Mouse (Mus musculus): Measurements from ENCODE around the gene Ctf2. TPM values are rescaled to one million over a fixed set of nuclear protein-coding genes. Genes with fewer than 3 reads are reported as not detected.

Ctf2 gene
- total and polyA plus RNA-seq, 3 experiments = 0.39 to 1.0 TPM; not detected in 1

GRCm38 (mm10) chr7:127763642-127764041, 31.7 kb upstream of the Ctf2 start:
- TF ChIP-seq SIN3A (IDR thresholded peaks at IDR 0.05; ENCODE audit: low read length) = peak; percentile 55; the same call in 1 of the 2 replicates
- no peak for TF ChIP-seq MAZ (IDR thresholded peaks at IDR 0.05; ENCODE audit: low read depth, low read length)
- TF ChIP-seq CTCF (IDR thresholded peaks at IDR 0.05 in 2 of 3, conservative IDR thresholded peaks at IDR 0.05 in 1 of 3; ENCODE audit: control insufficient read depth in 1 of 3, insufficient read depth in 1 of 3, low read depth in 2 of 3, low read length in 3 of 3, poor library complexity in 1 of 3, severe bottlenecking in 1 of 3) = no peak
- TF ChIP-seq EP300 (IDR thresholded peaks at IDR 0.05; ENCODE audit: low read depth in 1 of 2, low read length in 2 of 2) = peak in 1 of 2 experiments; percentile 12; a peak in 1 of 4 replicates
- TF ChIP-seq SMC3 (IDR thresholded peaks at IDR 0.05; ENCODE audit: low read depth, low read length) = no peak
- peak; percentile 61 for TF ChIP-seq ETS1 (IDR thresholded peaks at IDR 0.05; ENCODE audit: low read depth, low read length)
- TF ChIP-seq GATA1 (IDR thresholded peaks at IDR 0.05; ENCODE audit: low read depth, low read length) = peak; percentile 68
- peaks cover 0 to 28% of the 10 kb centered on the region in 2 experiments; a peak in 2 of 4 replicates for H3K36me3 ChIP-seq (ENCODE audit: control insufficient read depth in 1 of 2, insufficient read depth in 2 of 2, low read length in 2 of 2)
- peak; percentile 46 for DNase-seq (ENCODE audit: low read depth, low spot score)
- peaks cover 12% of the 10 kb centered on the region for H3K79me2 ChIP-seq (ENCODE audit: control insufficient read depth, insufficient read depth, low read length, poor library complexity)
- no peaks in the 10 kb centered on the region for H3K9me3 ChIP-seq (replicated peaks; ENCODE audit: insufficient read depth, low read length)
- no peak overlapping the region for H3K4me3 ChIP-seq (ENCODE audit: control insufficient read depth in 1 of 2, insufficient read depth in 1 of 2, low read depth in 2 of 2, low read length in 2 of 2)
- no peak overlapping the region for H3K27ac ChIP-seq (ENCODE audit: control insufficient read depth, low read depth, low read length)
- peaks cover 18 to 37% of the 10 kb centered on the region in 2 experiments for H3K4me1 ChIP-seq (ENCODE audit: control insufficient read depth in 1 of 2, insufficient read depth in 2 of 2, low read length in 2 of 2)
- H3K27me3 ChIP-seq (ENCODE audit: control insufficient read depth in 1 of 2, insufficient read depth in 2 of 2, low read length in 2 of 2) = no peaks in the 10 kb centered on the region
- H3K9ac ChIP-seq (ENCODE audit: control insufficient read depth, low read depth, low read length, poor library complexity, severe bottlenecking) = no peak overlapping the region

- Histone ChIP-seq H3K36me3 (ENCODE audit: control insufficient read depth in 1 of 2, insufficient read depth in 2 of 2, low read length in 2 of 2) (peaks cover 0 to 17% of the 10 kb centered on the region in 2 experiments; a peak in 2 of 4 replicates), H3K4me1 (ENCODE audit: control insufficient read depth in 1 of 2, insufficient read depth in 2 of 2, low read length in 2 of 2) (peaks cover 13 to 22% of the 10 kb centered on the region in 2 experiments), H3K9ac (ENCODE audit: control insufficient read depth, low read depth, low read length, poor library complexity, severe bottlenecking) (no peak overlapping the region), H3K9me3 (replicated peaks; ENCODE audit: insufficient read depth, low read length) (no peaks in the 10 kb centered on the region), H3K27me3 (ENCODE audit: control insufficient read depth in 1 of 2, insufficient read depth in 2 of 2, low read length in 2 of 2) (no peaks in the 10 kb centered on the region), H3K79me2 (ENCODE audit: control insufficient read depth, insufficient read depth, low read length, poor library complexity) (no peaks in the 10 kb centered on the region), H3K4me3 (ENCODE audit: control insufficient read depth in 1 of 2, insufficient read depth in 1 of 2, low read depth in 2 of 2, low read length in 2 of 2) (no peak overlapping the region), H3K27ac (ENCODE audit: control insufficient read depth, low read depth, low read length) (no peak overlapping the region)
- TF ChIP-seq ZC3H11A (IDR thresholded peaks at IDR 0.05; ENCODE audit: low read depth, low read length) = peak; percentile 57
- peak; percentile 84 to 95 (median 93) for TF ChIP-seq CTCF (IDR thresholded peaks at IDR 0.05 in 2 of 3, conservative IDR thresholded peaks at IDR 0.05 in 1 of 3; ENCODE audit: control insufficient read depth in 1 of 3, insufficient read depth in 1 of 3, low read depth in 2 of 3, low read length in 3 of 3, poor library complexity in 1 of 3, severe bottlenecking in 1 of 3)
- TF ChIP-seq BHLHE40 (IDR thresholded peaks at IDR 0.05; ENCODE audit: borderline replicate concordance, low read depth, low read length) = no peak
- no peak for TF ChIP-seq ZMIZ1 (IDR thresholded peaks at IDR 0.05; ENCODE audit: low read depth, low read length)
- peak; percentile 74 for TF ChIP-seq SMC3 (IDR thresholded peaks at IDR 0.05; ENCODE audit: low read depth, low read length)
- TF ChIP-seq MAZ (IDR thresholded peaks at IDR 0.05; ENCODE audit: low read depth, low read length) = no peak
- TF ChIP-seq CHD1 (IDR thresholded peaks at IDR 0.05; ENCODE audit: low read depth, low read length) = no peak
- peak; percentile 81 for TF ChIP-seq RAD21 (IDR thresholded peaks at IDR 0.05; ENCODE audit: low read depth, low read length)
- no peak for TF ChIP-seq POLR2AphosphoS5 (IDR thresholded peaks at IDR 0.05; ENCODE audit: borderline replicate concordance, low read depth, low read length)
- DNase-seq (ENCODE audit: low read depth, low spot score) = peak; percentile 73
Measured at GRCm38 (mm10) chr7:127761026-127761425, 29.1 kb upstream of the Ctf2 start.

GRCm38 (mm10) chr7:127760478-127760877, 28.5 kb upstream of the Ctf2 start:
- Histone ChIP-seq H3K27ac (ENCODE audit: control insufficient read depth, low read depth, low read length) (no peak overlapping the region), H3K9me3 (replicated peaks; ENCODE audit: insufficient read depth, low read length) (no peaks in the 10 kb centered on the region), H3K9ac (ENCODE audit: control insufficient read depth, low read depth, low read length, poor library complexity, severe bottlenecking) (no peak overlapping the region), H3K36me3 (ENCODE audit: control insufficient read depth in 1 of 2, insufficient read depth in 2 of 2, low read length in 2 of 2) (peaks cover 0 to 17% of the 10 kb centered on the region in 2 experiments; a peak in 2 of 4 replicates), H3K4me1 (ENCODE audit: control insufficient read depth in 1 of 2, insufficient read depth in 2 of 2, low read length in 2 of 2) (peaks cover 13 to 22% of the 10 kb centered on the region in 2 experiments), H3K27me3 (ENCODE audit: control insufficient read depth in 1 of 2, insufficient read depth in 2 of 2, low read length in 2 of 2) (no peaks in the 10 kb centered on the region), H3K79me2 (ENCODE audit: control insufficient read depth, insufficient read depth, low read length, poor library complexity) (no peaks in the 10 kb centered on the region), H3K4me3 (ENCODE audit: control insufficient read depth in 1 of 2, insufficient read depth in 1 of 2, low read depth in 2 of 2, low read length in 2 of 2) (no peak overlapping the region)
- DNase-seq (ENCODE audit: low read depth, low spot score) = no peak
- no peak for TF ChIP-seq ETS1 (IDR thresholded peaks at IDR 0.05; ENCODE audit: low read depth, low read length)
- TF ChIP-seq MYB (IDR thresholded peaks at IDR 0.05; ENCODE audit: low read depth, low read length) = no peak
- TF ChIP-seq ZMIZ1 (IDR thresholded peaks at IDR 0.05; ENCODE audit: low read depth, low read length) = no peak
- TF ChIP-seq TBP (IDR thresholded peaks at IDR 0.05; ENCODE audit: low read depth, low read length) = no peak
- TF ChIP-seq RAD21 (IDR thresholded peaks at IDR 0.05; ENCODE audit: low read depth, low read length) = no peak
- TF ChIP-seq POLR2AphosphoS2 (IDR thresholded peaks at IDR 0.05; ENCODE audit: low read length) = no peak
- no peak for TF ChIP-seq HCFC1 (IDR thresholded peaks at IDR 0.05; ENCODE audit: low read depth, low read length)
- no peak for TF ChIP-seq ELF1 (IDR thresholded peaks at IDR 0.05; ENCODE audit: low read depth, low read length)
- no peak for TF ChIP-seq CHD2 (IDR thresholded peaks at IDR 0.05; ENCODE audit: low read length)
- TF ChIP-seq RCOR1 (IDR thresholded peaks at IDR 0.05; ENCODE audit: low read depth, low read length) = no peak
- no peak for TF ChIP-seq SMC3 (IDR thresholded peaks at IDR 0.05; ENCODE audit: low read depth, low read length)
- TF ChIP-seq ZNF384 (IDR thresholded peaks at IDR 0.05; ENCODE audit: low read depth, low read length) = no peak
- no peak for TF ChIP-seq UBTF (IDR thresholded peaks at IDR 0.05; ENCODE audit: borderline replicate concordance, insufficient read depth, low read depth, low read length)
- no peak for TF ChIP-seq USF1 (IDR thresholded peaks at IDR 0.05; ENCODE audit: low read depth, low read length)
- TF ChIP-seq TAL1 (IDR thresholded peaks at IDR 0.05; ENCODE audit: low read length) = no peak
- TF ChIP-seq GABPA (IDR thresholded peaks at IDR 0.05; ENCODE audit: low read depth, low read length) = no peak
